Mouse (Mus musculus): ENCODE results near the gene Tspan2. TPM values are rescaled to one million over a fixed set of nuclear protein-coding genes. Genes with fewer than 3 reads are reported as not detected.

Gene Tspan2
- polyA plus RNA-seq, 1 experiment from 2014 or later = 25.8 TPM

DNA sequence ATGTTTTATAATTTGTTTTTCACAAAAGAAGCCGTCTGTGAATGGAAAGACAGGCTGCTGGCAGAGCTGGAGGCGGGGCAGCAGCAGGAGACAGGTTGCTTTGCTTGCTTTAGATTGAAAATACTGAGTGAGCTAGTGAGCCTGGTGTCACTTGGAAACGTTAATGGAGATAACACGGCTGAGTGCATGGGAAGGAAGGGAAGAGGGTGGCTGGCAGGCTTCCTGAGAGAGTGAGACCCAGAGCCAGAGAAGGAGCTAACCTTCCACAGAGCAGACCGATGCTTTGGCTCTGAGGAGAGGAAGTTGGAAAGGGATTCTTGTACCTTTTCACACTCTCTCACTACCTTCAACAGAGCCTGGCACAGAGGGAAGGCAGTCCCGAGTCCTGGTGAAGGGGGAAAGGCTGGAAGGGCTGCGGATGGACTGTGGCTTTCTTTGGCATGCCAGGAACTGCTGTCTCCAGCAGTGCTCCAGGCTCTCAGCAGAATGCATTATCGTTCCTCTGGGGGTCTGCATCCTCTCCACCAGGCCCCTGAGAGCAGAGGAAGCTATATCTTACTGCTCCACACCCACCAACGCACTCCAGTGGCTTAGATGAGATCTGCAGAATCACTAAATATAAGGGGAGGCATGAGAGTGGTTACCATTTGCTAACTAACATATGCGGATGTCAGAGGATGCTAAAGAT is 29.5 kb downstream of the Tspan2 start:
- Histone ChIP-seq H3K4me1 (ENCODE audit: control insufficient read depth, insufficient read depth, low read length) (peaks cover 7% of the 10 kb centered on the region; the same call in 1 of the 2 replicates), H3K36me3 (ENCODE audit: control insufficient read depth, insufficient read depth, low read length) (no peaks in the 10 kb centered on the region; the same call in 1 of the 2 replicates), H3K9ac (replicated peaks; ENCODE audit: low read depth, low read length) (no peak overlapping the region), H3K9me3 (ENCODE audit: control insufficient read depth, low read depth, low read length) (no peaks in the 10 kb centered on the region), H3K4me3 (ENCODE audit: low read depth, low read length) (no peak overlapping the region), H3K27me3 (ENCODE audit: control insufficient read depth, insufficient read depth, low read length) (no peaks in the 10 kb centered on the region), H3K27ac (ENCODE audit: low read length) (peak overlapping the region; percentile 28; the same call in 1 of the 2 replicates), H3K4me2 (replicated peaks; ENCODE audit: low read depth, low read length) (no peak overlapping the region)
- ATAC-seq (ENCODE audit: insufficient number of reproducible peaks, insufficient read depth, low FRiP score, low read depth) = no peak
- 36% methylated on average over 10 of the region's 10 CpGs for WGBS

GRCm38 (mm10) chr3:102764850-102765249 is 30.5 kb downstream of the Tspan2 start:
- Histone ChIP-seq H3K27ac (ENCODE audit: low read length) (no peak overlapping the region), H3K36me3 (ENCODE audit: control insufficient read depth, insufficient read depth, low read length) (no peaks in the 10 kb centered on the region; the same call in 1 of the 2 replicates), H3K4me3 (ENCODE audit: low read depth, low read length) (no peak overlapping the region), H3K9me3 (ENCODE audit: control insufficient read depth, low read depth, low read length) (no peaks in the 10 kb centered on the region), H3K27me3 (ENCODE audit: control insufficient read depth, insufficient read depth, low read length) (no peaks in the 10 kb centered on the region), H3K4me2 (replicated peaks; ENCODE audit: low read depth, low read length) (no peak overlapping the region), H3K9ac (replicated peaks; ENCODE audit: low read depth, low read length) (no peak overlapping the region), H3K4me1 (ENCODE audit: control insufficient read depth, insufficient read depth, low read length) (peaks cover 7% of the 10 kb centered on the region; the same call in 1 of the 2 replicates)
- no peak for ATAC-seq (ENCODE audit: insufficient number of reproducible peaks, insufficient read depth, low FRiP score, low read depth)
- WGBS = 36% methylated on average over 7 of the region's 7 CpGs

DNA sequence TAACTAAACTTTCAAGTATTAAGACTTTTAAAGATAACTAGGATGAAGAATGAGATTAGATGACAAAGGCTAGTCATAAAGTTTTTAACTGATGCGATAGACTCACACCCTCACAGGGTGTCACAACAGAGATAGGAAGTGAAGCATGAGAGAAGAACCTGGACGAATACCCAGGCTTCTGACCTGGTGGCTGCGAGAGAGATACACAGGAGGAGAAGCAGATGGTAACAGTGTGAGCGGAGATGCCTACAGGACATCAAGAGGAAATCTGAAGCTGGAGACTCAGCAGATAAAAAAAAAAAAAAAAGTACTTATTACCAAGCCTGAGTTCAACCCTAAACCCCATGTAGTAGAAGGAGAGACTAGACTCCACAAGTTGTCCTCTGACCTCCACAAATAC is 38.7 kb downstream of the Tspan2 start:
- H3K4me1 ChIP-seq (ENCODE audit: control insufficient read depth, insufficient read depth, low read length) = no peaks in the 10 kb centered on the region
- H3K36me3 ChIP-seq (ENCODE audit: control insufficient read depth, insufficient read depth, low read length) = no peaks in the 10 kb centered on the region
- H3K4me2 ChIP-seq (replicated peaks; ENCODE audit: low read depth, low read length) = no peak overlapping the region
- no peak overlapping the region for H3K27ac ChIP-seq (ENCODE audit: low read length)
- no peaks in the 10 kb centered on the region for H3K27me3 ChIP-seq (ENCODE audit: control insufficient read depth, insufficient read depth, low read length)
- 72% methylated on average over 4 of the region's 4 CpGs for WGBS
- no peaks in the 10 kb centered on the region for H3K9me3 ChIP-seq (ENCODE audit: control insufficient read depth, low read depth, low read length)
- no peak overlapping the region for H3K9ac ChIP-seq (replicated peaks; ENCODE audit: low read depth, low read length)
- no peak overlapping the region for H3K4me3 ChIP-seq (ENCODE audit: low read depth, low read length)
- no peak for ATAC-seq (ENCODE audit: insufficient number of reproducible peaks, insufficient read depth, low FRiP score, low read depth)

- Histone ChIP-seq H3K36me3 (ENCODE audit: control insufficient read depth, insufficient read depth, low read length) (no peaks in the 10 kb centered on the region), H3K4me1 (ENCODE audit: control insufficient read depth, insufficient read depth, low read length) (no peaks in the 10 kb centered on the region), H3K4me2 (replicated peaks; ENCODE audit: low read depth, low read length) (no peak within 1 kb of the TSS), H3K27me3 (ENCODE audit: control insufficient read depth, insufficient read depth, low read length) (no peaks in the 10 kb centered on the region), H3K9ac (replicated peaks; ENCODE audit: low read depth, low read length) (no peak within 1 kb of the TSS), H3K9me3 (ENCODE audit: control insufficient read depth, low read depth, low read length) (no peaks in the 10 kb centered on the region), H3K27ac (ENCODE audit: low read length) (no peak within 1 kb of the TSS), H3K4me3 (ENCODE audit: low read depth, low read length) (no peak within 1 kb of the TSS)
- no peak for ATAC-seq (ENCODE audit: insufficient number of reproducible peaks, insufficient read depth, low FRiP score, low read depth)
- WGBS = 64% methylated on average over 2 of the region's 2 CpGs
Observed at GRCm38 (mm10) chr3:102782618-102783017, 48.3 kb downstream of the Tspan2 start, which contains the start of gene Tshb. TSS of gene Tshb (minus strand) at chr3:102782718.

GRCm38 (mm10) chr3:102787369-102787768 is 53.0 kb downstream of the Tspan2 start:
- H3K9me3 ChIP-seq (ENCODE audit: control insufficient read depth, low read depth, low read length) = no peaks in the 10 kb centered on the region
- H3K4me1 ChIP-seq (ENCODE audit: control insufficient read depth, insufficient read depth, low read length) = no peaks in the 10 kb centered on the region
- 36% methylated on average over 4 of the region's 4 CpGs for WGBS
- H3K9ac ChIP-seq (replicated peaks; ENCODE audit: low read depth, low read length) = no peak overlapping the region
- no peak for ATAC-seq (ENCODE audit: insufficient number of reproducible peaks, insufficient read depth, low FRiP score, low read depth)
- no peaks in the 10 kb centered on the region for H3K27me3 ChIP-seq (ENCODE audit: control insufficient read depth, insufficient read depth, low read length)
- H3K4me3 ChIP-seq (ENCODE audit: low read depth, low read length) = no peak overlapping the region
- H3K4me2 ChIP-seq (replicated peaks; ENCODE audit: low read depth, low read length) = no peak overlapping the region
- H3K36me3 ChIP-seq (ENCODE audit: control insufficient read depth, insufficient read depth, low read length) = no peaks in the 10 kb centered on the region
- H3K27ac ChIP-seq (ENCODE audit: low read length) = no peak overlapping the region

- H3K9me3 ChIP-seq (ENCODE audit: control insufficient read depth, low read depth, low read length) = no peaks in the 10 kb centered on the region
- H3K27me3 ChIP-seq (ENCODE audit: control insufficient read depth, insufficient read depth, low read length) = no peaks in the 10 kb centered on the region
- H3K4me1 ChIP-seq (ENCODE audit: control insufficient read depth, insufficient read depth, low read length) = no peaks in the 10 kb centered on the region
- 10% methylated on average over 3 of the region's 3 CpGs for WGBS
- no peaks in the 10 kb centered on the region for H3K36me3 ChIP-seq (ENCODE audit: control insufficient read depth, insufficient read depth, low read length)
- H3K4me3 ChIP-seq (ENCODE audit: low read depth, low read length) = no peak overlapping the region
- no peak overlapping the region for H3K27ac ChIP-seq (ENCODE audit: low read length)
- ATAC-seq (ENCODE audit: insufficient number of reproducible peaks, insufficient read depth, low FRiP score, low read depth) = no peak
- no peak overlapping the region for H3K9ac ChIP-seq (replicated peaks; ENCODE audit: low read depth, low read length)
- H3K4me2 ChIP-seq (replicated peaks; ENCODE audit: low read depth, low read length) = no peak overlapping the region
Observed at GRCm38 (mm10) chr3:102803937-102804336, 69.6 kb downstream of the Tspan2 start.

DNA sequence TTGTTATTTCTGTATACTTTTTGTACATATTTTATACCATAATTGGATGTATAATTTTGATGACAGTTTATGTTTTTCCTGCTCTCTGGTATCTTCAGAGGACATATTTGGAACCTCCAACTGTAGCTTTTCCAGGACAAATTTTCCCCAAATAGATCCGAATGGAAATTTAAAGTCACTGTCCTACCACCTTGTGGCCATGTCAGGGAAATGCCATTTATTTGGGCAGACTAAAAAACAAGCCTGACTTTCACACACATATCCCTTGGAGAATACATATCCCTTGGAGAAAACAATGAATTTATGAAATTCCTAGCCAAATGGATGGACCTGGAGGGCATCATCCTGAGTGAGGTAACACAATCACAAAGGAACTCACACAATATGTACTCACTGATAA is 108.1 kb downstream of the Tspan2 start:
- 30% methylated on average over 1 of the region's 1 CpGs for WGBS

GRCm38 (mm10) chr3:102848661-102849060 is 114.3 kb downstream of the Tspan2 start:
- no peaks in the 10 kb centered on the region for H3K36me3 ChIP-seq (ENCODE audit: control insufficient read depth, insufficient read depth, low read length)
- no peaks in the 10 kb centered on the region for H3K4me1 ChIP-seq (ENCODE audit: control insufficient read depth, insufficient read depth, low read length)
- H3K4me3 ChIP-seq (ENCODE audit: low read depth, low read length) = no peak overlapping the region
- H3K27me3 ChIP-seq (ENCODE audit: control insufficient read depth, insufficient read depth, low read length) = no peaks in the 10 kb centered on the region
- no peak overlapping the region for H3K4me2 ChIP-seq (replicated peaks; ENCODE audit: low read depth, low read length)
- no peak for ATAC-seq (ENCODE audit: insufficient number of reproducible peaks, insufficient read depth, low FRiP score, low read depth)
- no peak overlapping the region for H3K9ac ChIP-seq (replicated peaks; ENCODE audit: low read depth, low read length)
- H3K27ac ChIP-seq (ENCODE audit: low read length) = no peak overlapping the region
- H3K9me3 ChIP-seq (ENCODE audit: control insufficient read depth, low read depth, low read length) = no peaks in the 10 kb centered on the region

More for the DNA sequence above, 108.1 kb downstream of the Tspan2 start:
- Histone ChIP-seq H3K9me3 (ENCODE audit: control insufficient read depth, low read depth, low read length) (no peaks in the 10 kb centered on the region), H3K36me3 (ENCODE audit: control insufficient read depth, insufficient read depth, low read length) (no peaks in the 10 kb centered on the region), H3K9ac (replicated peaks; ENCODE audit: low read depth, low read length) (no peak overlapping the region), H3K4me3 (ENCODE audit: low read depth, low read length) (no peak overlapping the region), H3K4me2 (replicated peaks; ENCODE audit: low read depth, low read length) (no peak overlapping the region), H3K4me1 (ENCODE audit: control insufficient read depth, insufficient read depth, low read length) (no peaks in the 10 kb centered on the region), H3K27ac (ENCODE audit: low read length) (no peak overlapping the region), H3K27me3 (ENCODE audit: control insufficient read depth, insufficient read depth, low read length) (no peaks in the 10 kb centered on the region)
- no peak for ATAC-seq (ENCODE audit: insufficient number of reproducible peaks, insufficient read depth, low FRiP score, low read depth)
